Mouse (Mus musculus): ENCODE measurements at regions not wholly inside any gene's neighbourhood (a gene's known extent, or its start where the extent isn't known, plus 50 kb on each side); places are given as distances from the start of the nearest gene placed in this dataset.

GRCm38 (mm10) chr7:70046691-70047414 is 319.7 kb downstream of the Nr2f2 start:
- H3K27me3 ChIP-seq (replicated peaks; ENCODE audit: control insufficient read depth, insufficient read depth, low read length) = no peaks in the 10 kb centered on the region
- H3K9me3 ChIP-seq (ENCODE audit: control insufficient read depth, low read length) = no peaks in the 10 kb centered on the region
- no peak for DNase-seq (ENCODE audit: low spot score)
- no peak overlapping the region for H3K4me3 ChIP-seq (ENCODE audit: low read depth, low read length)
- ATAC-seq (replicated peaks; ENCODE audit: low FRiP score, low TSS enrichment, low read depth) = no peak
- no peaks in the 10 kb centered on the region for H3K4me1 ChIP-seq (replicated peaks; ENCODE audit: control insufficient read depth, insufficient read depth, low read length)
- H3K27ac ChIP-seq (ENCODE audit: low read depth) = no peak overlapping the region
- no peaks in the 10 kb centered on the region for H3K36me3 ChIP-seq (ENCODE audit: control insufficient read depth, insufficient read depth, low read length)
- no peak overlapping the region for H3K9ac ChIP-seq (ENCODE audit: low read length)
- H3K4me2 ChIP-seq (ENCODE audit: low read length) = no peak overlapping the region
- WGBS = 74% methylated on average over 17 of the region's 17 CpGs

GRCm38 (mm10) chr7:70037011-70037410 is 329.5 kb downstream of the Nr2f2 start:
- Histone ChIP-seq H3K4me1 (replicated peaks; ENCODE audit: control insufficient read depth, insufficient read depth, low read length) (no peaks in the 10 kb centered on the region), H3K4me3 (ENCODE audit: low read depth, low read length) (no peak overlapping the region), H3K4me2 (ENCODE audit: low read length) (no peak overlapping the region), H3K36me3 (ENCODE audit: control insufficient read depth, insufficient read depth, low read length) (no peaks in the 10 kb centered on the region), H3K27ac (ENCODE audit: low read depth) (no peak overlapping the region), H3K9ac (ENCODE audit: low read length) (no peak overlapping the region), H3K27me3 (replicated peaks; ENCODE audit: control insufficient read depth, insufficient read depth, low read length) (no peaks in the 10 kb centered on the region), H3K9me3 (ENCODE audit: control insufficient read depth, low read length) (no peaks in the 10 kb centered on the region)
- no peak for ATAC-seq (replicated peaks; ENCODE audit: low FRiP score, low TSS enrichment, low read depth)
- 83% methylated on average over 1 of the region's 1 CpGs for WGBS
- DNase-seq (ENCODE audit: low spot score) = no peak

GRCm38 (mm10) chr7:70032857-70033256 is 333.7 kb downstream of the Nr2f2 start:
- Histone ChIP-seq H3K4me3 (ENCODE audit: low read depth, low read length) (no peak overlapping the region), H3K4me1 (replicated peaks; ENCODE audit: control insufficient read depth, insufficient read depth, low read length) (no peaks in the 10 kb centered on the region), H3K36me3 (ENCODE audit: control insufficient read depth, insufficient read depth, low read length) (no peaks in the 10 kb centered on the region), H3K27me3 (replicated peaks; ENCODE audit: control insufficient read depth, insufficient read depth, low read length) (no peaks in the 10 kb centered on the region), H3K27ac (ENCODE audit: low read depth) (no peak overlapping the region), H3K9ac (ENCODE audit: low read length) (no peak overlapping the region), H3K4me2 (ENCODE audit: low read length) (no peak overlapping the region), H3K9me3 (ENCODE audit: control insufficient read depth, low read length) (no peaks in the 10 kb centered on the region)
- DNase-seq (ENCODE audit: low spot score) = no peak
- no peak for ATAC-seq (replicated peaks; ENCODE audit: low FRiP score, low TSS enrichment, low read depth)
- 91% methylated on average over 2 of the region's 2 CpGs for WGBS

GRCm38 (mm10) chr7:70029311-70029710 is 337.2 kb downstream of the Nr2f2 start:
- no peaks in the 10 kb centered on the region for H3K4me1 ChIP-seq (replicated peaks; ENCODE audit: control insufficient read depth, insufficient read depth, low read length)
- no peaks in the 10 kb centered on the region for H3K27me3 ChIP-seq (replicated peaks; ENCODE audit: control insufficient read depth, insufficient read depth, low read length)
- H3K36me3 ChIP-seq (ENCODE audit: control insufficient read depth, insufficient read depth, low read length) = no peaks in the 10 kb centered on the region
- H3K4me3 ChIP-seq (ENCODE audit: low read depth, low read length) = no peak overlapping the region
- no peak for ATAC-seq (replicated peaks; ENCODE audit: low FRiP score, low TSS enrichment, low read depth)
- H3K9ac ChIP-seq (ENCODE audit: low read length) = no peak overlapping the region
- 54% methylated on average over 2 of the region's 2 CpGs for WGBS
- H3K9me3 ChIP-seq (ENCODE audit: control insufficient read depth, low read length) = no peaks in the 10 kb centered on the region
- no peak overlapping the region for H3K27ac ChIP-seq (ENCODE audit: low read depth)
- no peak overlapping the region for H3K4me2 ChIP-seq (ENCODE audit: low read length)
- no peak for DNase-seq (ENCODE audit: low spot score)

GRCm38 (mm10) chr7:70025527-70025926 is 341.0 kb downstream of the Nr2f2 start:
- Histone ChIP-seq H3K4me3 (ENCODE audit: low read depth, low read length) (no peak overlapping the region), H3K4me1 (replicated peaks; ENCODE audit: control insufficient read depth, insufficient read depth, low read length) (no peaks in the 10 kb centered on the region), H3K36me3 (ENCODE audit: control insufficient read depth, insufficient read depth, low read length) (no peaks in the 10 kb centered on the region), H3K9me3 (ENCODE audit: control insufficient read depth, low read length) (no peaks in the 10 kb centered on the region), H3K9ac (ENCODE audit: low read length) (no peak overlapping the region), H3K4me2 (ENCODE audit: low read length) (no peak overlapping the region), H3K27ac (ENCODE audit: low read depth) (no peak overlapping the region), H3K27me3 (replicated peaks; ENCODE audit: control insufficient read depth, insufficient read depth, low read length) (no peaks in the 10 kb centered on the region)
- ATAC-seq (replicated peaks; ENCODE audit: low FRiP score, low TSS enrichment, low read depth) = no peak
- no peak for DNase-seq (ENCODE audit: low spot score)

GRCm38 (mm10) chr7:70016611-70017010 is 349.9 kb downstream of the Nr2f2 start:
- H3K4me1 ChIP-seq (replicated peaks; ENCODE audit: control insufficient read depth, insufficient read depth, low read length) = no peaks in the 10 kb centered on the region
- H3K27ac ChIP-seq (ENCODE audit: low read depth) = no peak overlapping the region
- no peaks in the 10 kb centered on the region for H3K36me3 ChIP-seq (ENCODE audit: control insufficient read depth, insufficient read depth, low read length)
- H3K9me3 ChIP-seq (ENCODE audit: control insufficient read depth, low read length) = no peaks in the 10 kb centered on the region
- H3K4me2 ChIP-seq (ENCODE audit: low read length) = no peak overlapping the region
- H3K27me3 ChIP-seq (replicated peaks; ENCODE audit: control insufficient read depth, insufficient read depth, low read length) = no peaks in the 10 kb centered on the region
- no peak for DNase-seq (ENCODE audit: low spot score)
- H3K4me3 ChIP-seq (ENCODE audit: low read depth, low read length) = no peak overlapping the region
- no peak for ATAC-seq (replicated peaks; ENCODE audit: low FRiP score, low TSS enrichment, low read depth)
- H3K9ac ChIP-seq (ENCODE audit: low read length) = no peak overlapping the region

- no peaks in the 10 kb centered on the region for H3K36me3 ChIP-seq (ENCODE audit: control insufficient read depth, insufficient read depth, low read length)
- H3K9me3 ChIP-seq (ENCODE audit: control insufficient read depth, low read length) = no peaks in the 10 kb centered on the region
- H3K27me3 ChIP-seq (replicated peaks; ENCODE audit: control insufficient read depth, insufficient read depth, low read length) = no peaks in the 10 kb centered on the region
- H3K4me3 ChIP-seq (ENCODE audit: low read depth, low read length) = no peak overlapping the region
- no peak overlapping the region for H3K27ac ChIP-seq (ENCODE audit: low read depth)
- no peaks in the 10 kb centered on the region for H3K4me1 ChIP-seq (replicated peaks; ENCODE audit: control insufficient read depth, insufficient read depth, low read length)
- 63% methylated on average over 8 of the region's 8 CpGs for WGBS
- DNase-seq (ENCODE audit: low spot score) (no peak), ATAC-seq (replicated peaks; ENCODE audit: low FRiP score, low TSS enrichment, low read depth) (no peak)
- no peak overlapping the region for H3K4me2 ChIP-seq (ENCODE audit: low read length)
- H3K9ac ChIP-seq (ENCODE audit: low read length) = no peak overlapping the region
Observed at GRCm38 (mm10) chr7:70003200-70003986, 363.1 kb downstream of the Nr2f2 start.

- WGBS = 74% methylated on average over 1 of the region's 1 CpGs
- Histone ChIP-seq H3K9ac (ENCODE audit: low read length) (no peak overlapping the region), H3K9me3 (ENCODE audit: control insufficient read depth, low read length) (no peaks in the 10 kb centered on the region), H3K4me3 (ENCODE audit: low read depth, low read length) (no peak overlapping the region), H3K4me1 (replicated peaks; ENCODE audit: control insufficient read depth, insufficient read depth, low read length) (no peaks in the 10 kb centered on the region), H3K27ac (ENCODE audit: low read depth) (no peak overlapping the region), H3K36me3 (ENCODE audit: control insufficient read depth, insufficient read depth, low read length) (no peaks in the 10 kb centered on the region), H3K4me2 (ENCODE audit: low read length) (no peak overlapping the region), H3K27me3 (replicated peaks; ENCODE audit: control insufficient read depth, insufficient read depth, low read length) (no peaks in the 10 kb centered on the region)
- no peak for DNase-seq (ENCODE audit: low spot score)
- no peak for ATAC-seq (replicated peaks; ENCODE audit: low FRiP score, low TSS enrichment, low read depth)
Observed at GRCm38 (mm10) chr7:69998756-69999155, 367.8 kb downstream of the Nr2f2 start.
